Mouse (Mus musculus) colon, adult 2 months (tissue): ENCODE data around the gene Ptch2. TPM values are rescaled to one million over a fixed set of nuclear protein-coding genes. Genes with fewer than 3 reads are reported as not detected.

ENCODE experiments used
- polyA plus RNA-seq: library from polyadenylated mRNA; depleted of rRNA; stranded (reverse); fragments of >200 nt; gene quantifications from 2 replicates; pipeline ENCODE4 v1.2.3, GENCODE M21; 2012; rRNA removed

Gene Ptch2
- 5.2 and 6.2 TPM in 2 replicates for polyA plus RNA-seq

GRCm38 (mm10) chr4:117095551-117096452 lies at the start of gene Ptch2:
TSS of gene Ptch2 (plus strand) at chr4:117096075.

GRCm38 (mm10) chr4:117125348-117125909 lies 29.6 kb downstream of the Ptch2 start, which contains the start of gene Btbd19:
TSS of gene Btbd19 (minus strand) at chr4:117125725.

GRCm38 (mm10) chr4:117126675-117127290 lies 30.9 kb downstream of the Ptch2 start, which contains the start of gene Tctex1d4:
TSS of gene Tctex1d4 (plus strand) at chr4:117126794.

GRCm38 (mm10) chr4:117133817-117134600 lies 38.1 kb downstream of the Ptch2 start, which contains the start of gene Plk3:
TSS of gene Plk3 (minus strand) at chr4:117133963.

GRCm38 (mm10) chr4:117155792-117156355 lies 60.0 kb downstream of the Ptch2 start, which contains the start of gene Rps8:
TSS of gene Rps8 (minus strand) at chr4:117156243.

Other genes starting within 250 kb of the Ptch2 start
- 2.9 and 3.1 TPM in 2 replicates for gene Zswim5, start 218.7 kb upstream of the Ptch2 start, polyA plus RNA-seq
- gene Urod, start 101.7 kb upstream of the Ptch2 start, polyA plus RNA-seq: 39.6 and 41.4 TPM in 2 replicates
- 157 and 168 TPM in 2 replicates for gene Hectd3, start 100.8 kb upstream of the Ptch2 start, polyA plus RNA-seq
- 2.1 and 3.6 TPM in 2 replicates for gene Eif2b3, start 76.7 kb upstream of the Ptch2 start, polyA plus RNA-seq
- 7.5 and 10.5 TPM in 2 replicates for gene Btbd19, start 29.6 kb downstream of the Ptch2 start, polyA plus RNA-seq
- gene Tctex1d4, start 30.7 kb downstream of the Ptch2 start, polyA plus RNA-seq: 0.39 and 1.2 TPM in 2 replicates
- 55.5 and 93.9 TPM in 2 replicates for gene Plk3, start 37.9 kb downstream of the Ptch2 start, polyA plus RNA-seq
- gene Rps8, start 60.2 kb downstream of the Ptch2 start, polyA plus RNA-seq: 686 and 881 TPM in 2 replicates
- gene Kif2c, start 86.6 kb downstream of the Ptch2 start, polyA plus RNA-seq: 2.2 and 3.2 TPM in 2 replicates
- 22.8 and 37.0 TPM in 2 replicates for gene Tmem53, start 155.9 kb downstream of the Ptch2 start, polyA plus RNA-seq
- 0.09 and 0.28 TPM in 2 replicates for gene Armh1, start 156.1 kb downstream of the Ptch2 start, polyA plus RNA-seq